Mouse (Mus musculus): Measurements from ENCODE around the gene Safb2.

DNA sequence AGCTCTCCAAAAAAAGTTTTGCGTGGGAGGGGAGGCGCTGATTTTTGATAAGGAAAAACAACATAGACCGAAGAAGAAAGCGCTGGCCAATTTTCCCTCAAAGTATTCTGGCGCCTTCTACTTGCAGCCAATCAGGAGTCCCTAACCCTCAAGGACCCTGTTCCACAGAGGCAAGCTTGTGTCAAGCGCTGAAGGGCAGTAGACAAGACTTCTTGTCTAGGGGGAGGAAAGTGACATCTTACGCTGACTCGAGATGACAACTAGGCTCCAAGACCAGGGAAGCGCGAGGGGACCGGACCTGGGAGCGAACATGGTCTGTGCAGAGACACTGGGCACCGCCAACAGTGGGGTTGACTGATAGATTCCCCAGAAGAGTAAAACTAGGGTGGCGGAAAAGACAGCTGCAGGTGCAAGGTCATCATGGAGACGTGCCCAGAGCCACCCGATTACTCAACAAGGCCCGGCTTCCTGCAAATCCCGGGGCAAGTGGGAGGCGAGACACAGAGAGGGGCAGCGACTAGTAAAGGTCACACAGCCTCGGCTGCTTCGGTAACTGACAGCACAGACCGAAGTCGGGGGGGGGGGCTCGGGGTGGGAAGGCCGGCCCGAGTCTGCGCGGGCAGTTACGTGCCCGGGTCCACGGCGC is 651 bp downstream of the Safb2 start:
- TF ChIP-seq CTCF (IDR thresholded peaks at IDR 0.05; ENCODE audit: low read depth) (no peak), EP300 (IDR thresholded peaks at IDR 0.05; ENCODE audit: low read depth) (no peak)

Measured in liver, postnatal 0 days (tissue).